Comparison of ENCODE assay signal across 18 mouse cellular contexts in genomic region chr17:17618463-17618862, GRCm38 (mm10). TPM values are rescaled to one million over a fixed set of nuclear protein-coding genes. Genes with fewer than 3 reads are reported as not detected.
DNase-seq lines count a peak whose midpoint lies in the region; ATAC-seq and TF ChIP-seq lines count a peak whose summit lies in the region.
"Had no signal": no experiment of that assay in that cellular context is flagged by ENCODE, and none has a peak within 500 bp of the region (broad histone marks: within the 10 kb centered on the region; RNA-seq: fewer than 3 reads in every experiment).

No protein-coding gene starts in this region.

- no peak overlapping the region for H3K9ac ChIP-seq in heart, embryonic 11.5 days (ENCODE audit: low read depth, low read length)
- H3K9ac ChIP-seq in lung, postnatal 0 days (replicated peaks; ENCODE audit: low read depth): no peak overlapping the region
- H3K9ac ChIP-seq: forebrain, postnatal 0 days; hindbrain, embryonic 12.5 days; intestine, embryonic 15.5 days; kidney, embryonic 15.5 days had no signal

- H3K4me3 ChIP-seq in heart, embryonic 11.5 days (ENCODE audit: low read depth, low read length): no peak overlapping the region
- no peak overlapping the region for H3K4me3 ChIP-seq in lung, postnatal 0 days (ENCODE audit: low read depth, low read length)
- H3K4me3 ChIP-seq: erythroblast, embryonic 14.5 days; hindbrain, embryonic 12.5 days; intestine, embryonic 15.5 days; kidney, embryonic 15.5 days had no signal

- H3K27me3 ChIP-seq in heart, embryonic 11.5 days (ENCODE audit: control insufficient read depth, insufficient read depth, low read length): no peaks in the 10 kb centered on the region
- H3K27me3 ChIP-seq in lung, postnatal 0 days (replicated peaks; ENCODE audit: insufficient read depth, low read length): no peaks in the 10 kb centered on the region
- H3K27me3 ChIP-seq: hindbrain, embryonic 12.5 days; intestine, embryonic 15.5 days; kidney, embryonic 15.5 days had no signal

- no peaks in the 10 kb centered on the region for H3K36me3 ChIP-seq in heart, embryonic 11.5 days (ENCODE audit: control insufficient read depth, insufficient read depth, low read length)
- no peaks in the 10 kb centered on the region for H3K36me3 ChIP-seq in lung, postnatal 0 days (ENCODE audit: insufficient read depth, low read length)
- H3K36me3 ChIP-seq: hindbrain, embryonic 12.5 days; intestine, embryonic 15.5 days; kidney, embryonic 15.5 days had no signal

- H3K4me1 ChIP-seq in heart, embryonic 11.5 days (ENCODE audit: control insufficient read depth, insufficient read depth, low read length): peaks cover 19% of the 10 kb centered on the region
- peaks cover 4% of the 10 kb centered on the region; the same call in 1 of the 2 replicates for H3K4me1 ChIP-seq in lung, postnatal 0 days (ENCODE audit: insufficient read depth, low read depth, low read length)

- WGBS in heart, embryonic 11.5 days (ENCODE audit: insufficient replicate concordance): 74% methylated on average over 1 of the region's 1 CpGs
- WGBS in lung, postnatal 0 days: 74% methylated on average over 1 of the region's 1 CpGs

- no peak for DNase-seq in heart, postnatal 36 days
- DNase-seq in Muller cell, postnatal 12 days (ENCODE audit: inconsistent ontology term): peak; percentile 62
- DNase-seq in induced T-regulatory cell, adult 2 months (ENCODE audit: low read depth): peak; percentile 44
- DNase-seq in embryo, embryonic 9.5 days (ENCODE audit: extremely low spot score): no peak
- no peak for DNase-seq in lung, postnatal 0 days (ENCODE audit: low spot score)
- DNase-seq in thymus, postnatal 10 days (ENCODE audit: low spot score in 2 of 2): no peak
- DNase-seq: adrenal gland, adult 2 months; cerebellum, adult 2 months; forebrain, postnatal 0 days; gastrocnemius, postnatal 25 days; lung, adult 2 months; thymus, adult 2 months had no signal

- intact Hi-C loops in heart, postnatal 36 days (cut with DNase I): loop anchor here (1.0 kb wide), 1 partner anchor 28 kb away; no protein-coding TSS in a partner anchor

- H3K4me2 ChIP-seq in heart, embryonic 11.5 days: peak overlapping the region; percentile 46
- H3K4me2 ChIP-seq in lung, postnatal 0 days (replicated peaks; ENCODE audit: low read depth, low read length): no peak overlapping the region
- H3K4me2 ChIP-seq: hindbrain, embryonic 12.5 days; intestine, embryonic 15.5 days; kidney, embryonic 15.5 days had no signal

- peak overlapping the region; percentile 54; the same call in 1 of the 2 replicates for H3K27ac ChIP-seq in heart, embryonic 11.5 days (ENCODE audit: low read depth, low read length)
- H3K27ac ChIP-seq in lung, postnatal 0 days (ENCODE audit: low read length): no peak overlapping the region
- H3K27ac ChIP-seq: hindbrain, embryonic 12.5 days; intestine, embryonic 15.5 days; kidney, embryonic 15.5 days had no signal

- no peak for TF ChIP-seq EP300 in lung, postnatal 0 days (IDR thresholded peaks at IDR 0.05)

- no peak for ATAC-seq in heart, embryonic 11.5 days (replicated peaks; ENCODE audit: insufficient number of reproducible peaks, low FRiP score, low TSS enrichment)
- ATAC-seq in erythroblast, adult 5-6 weeks (replicated peaks; ENCODE audit: low FRiP score, poor library complexity, severe bottlenecking): peak; percentile 43; the same call in 1 of the 2 replicates
- no peak for ATAC-seq in lung, postnatal 0 days
- ATAC-seq: forebrain, postnatal 0 days; intestine, embryonic 15.5 days had no signal

- H3K9me3 ChIP-seq in heart, embryonic 11.5 days (replicated peaks; ENCODE audit: control insufficient read depth, low read length): no peaks in the 10 kb centered on the region
- no peaks in the 10 kb centered on the region for H3K9me3 ChIP-seq in lung, postnatal 0 days (ENCODE audit: low read length)
- H3K9me3 ChIP-seq: hindbrain, embryonic 12.5 days; intestine, embryonic 15.5 days; kidney, embryonic 15.5 days had no signal

- no peak for TF ChIP-seq CTCF in lung, postnatal 0 days (IDR thresholded peaks at IDR 0.05)

RNA-seq across cellular contexts. Expression of gene Lnpep, which starts 6.4 kb away (rescaled TPM):
- 8.9 and 12.7 TPM in 2 replicates for polyA plus RNA-seq in heart, embryonic 11.5 days (2014; fragmentation: Nextera tagmentation; extraction: Ambion mirVana)
- total RNA-seq in heart, postnatal 36 days (2021): 100 to 1,000 TPM; 177 to 190 TPM
- total RNA-seq in erythroblast, adult 5-6 weeks (2015; ENCODE audit: low replicate concordance): 22.4 and 25.4 TPM in 2 replicates
- total RNA-seq in erythroblast, adult 5-6 weeks (2017; ENCODE audit: low replicate concordance): 21.2 and 21.5 TPM in 2 replicates
- polyA plus RNA-seq in lung, postnatal 0 days (2015; fragmentation: Nextera tagmentation; extraction: Ambion mirVana): 7.5 and 8.4 TPM in 2 replicates

Comparison
In these comparisons a context has a peak if more than half of its experiments do, and no peak if none do; other contexts are left out.
1. DNase-seq: peak in Muller cell, postnatal 12 days (single experiment) and induced T-regulatory cell, adult 2 months (single experiment); none in heart, postnatal 36 days (0 of 2), embryo, embryonic 9.5 days (single experiment), lung, postnatal 0 days (single experiment) and thymus, postnatal 10 days (0 of 2).
2. RNA of gene Lnpep, which starts 6.4 kb away (total RNA-seq): 177 to 190 TPM in heart, postnatal 36 days; 21.2 to 25.4 TPM in erythroblast, adult 5-6 weeks; every median in the first group is over 4 times any median in the second.